Mouse (Mus musculus): Measurements from ENCODE around the gene Tuba1a. TPM values are rescaled to one million over a fixed set of nuclear protein-coding genes. Genes with fewer than 3 reads are reported as not detected.

The Tuba1a gene
- polyA plus RNA-seq, 1 experiment from 2014 or later: 1,543 TPM

DNA sequence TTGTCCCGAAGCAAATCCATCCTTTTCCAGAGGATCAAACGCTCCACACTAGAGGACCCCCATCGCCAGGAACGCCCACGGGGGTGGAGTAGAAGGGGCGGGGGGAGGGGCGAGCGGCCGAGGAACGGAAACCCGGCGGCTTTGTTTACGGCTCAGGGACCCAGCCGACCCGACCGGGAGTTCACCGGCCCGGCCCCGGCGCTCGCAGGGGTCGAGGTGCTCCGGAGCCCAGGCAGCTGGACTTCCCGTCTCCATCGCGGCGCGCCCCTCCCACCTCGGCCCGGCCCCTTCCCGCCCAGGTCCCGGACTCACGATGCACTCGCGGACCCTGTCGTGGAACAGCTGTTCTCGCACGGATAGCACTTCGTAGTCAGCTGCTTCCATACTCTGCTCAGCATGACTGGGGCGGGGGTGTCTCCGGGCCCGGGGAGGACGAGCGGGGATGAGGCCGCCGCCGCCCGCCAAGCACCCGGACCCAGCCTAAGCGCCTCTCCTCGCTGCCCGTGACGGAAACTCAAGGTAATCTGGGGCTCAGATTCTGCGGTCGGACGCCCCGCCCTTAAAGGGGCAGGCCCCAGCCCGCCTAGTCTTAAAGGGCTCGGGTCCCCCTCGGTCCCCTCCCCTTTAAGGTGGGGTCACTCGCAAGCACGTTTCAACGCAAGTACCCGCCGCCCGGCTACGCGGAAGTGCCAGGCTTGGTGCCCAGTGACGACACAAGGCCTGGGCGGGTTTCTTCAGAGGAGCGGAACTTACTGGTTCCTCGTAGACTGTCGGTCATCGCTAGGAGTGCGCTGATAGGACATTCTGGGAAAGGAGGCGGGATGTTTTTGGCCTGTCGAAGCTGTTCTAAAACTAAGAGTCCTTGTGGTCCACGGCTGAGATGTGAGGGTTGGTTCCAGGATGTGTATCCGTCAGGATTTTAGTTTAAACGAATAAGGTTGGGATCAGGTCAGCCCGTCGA is 35.7 kb downstream of the Tuba1a start, which contains the start of gene Lmbr1l:
TSS of gene Lmbr1l (minus strand) at position 694 of the 961 bp plus-strand sequence.
- Histone ChIP-seq H3K4me3 (replicated peaks) (peak within 1 kb of the TSS; percentile 89), H3K9ac (peak within 1 kb of the TSS; percentile 85), H3K9me3 (replicated peaks) (no peaks in the 10 kb centered on the region), H3K36me3 (peaks cover 12% of the 10 kb centered on the region), H3K4me2 (replicated peaks) (peak within 1 kb of the TSS; percentile 74), H3K27ac (replicated peaks) (peak within 1 kb of the TSS; percentile 97), H3K27me3 (no peaks in the 10 kb centered on the region), H3K4me1 (peaks cover 26% of the 10 kb centered on the region)
- peak; percentile 99 for ATAC-seq (ENCODE audit: insufficient number of reproducible peaks, low FRiP score, low TSS enrichment, low read depth)
- under 1% methylated on average over 81 of the region's 82 CpGs for WGBS

DNA sequence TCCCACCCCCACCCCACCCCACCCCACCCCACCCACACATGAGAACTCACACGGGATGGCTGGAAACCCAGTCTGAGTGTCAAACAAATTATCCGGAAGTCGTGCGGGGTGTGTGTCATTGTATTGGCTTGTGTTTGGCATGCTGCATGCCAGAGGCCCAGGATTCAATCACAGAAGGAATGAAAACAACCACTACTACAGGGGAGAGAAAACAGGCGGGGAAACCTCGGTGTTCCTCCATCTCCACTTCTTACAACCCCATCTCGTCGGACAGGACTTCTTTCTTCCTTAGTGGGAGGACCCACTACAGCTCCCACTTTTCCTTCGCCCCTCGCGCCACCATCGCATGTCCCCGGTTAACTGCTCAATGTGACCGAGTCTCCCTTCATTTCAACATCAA is 36.4 kb downstream of the Tuba1a start:
- Histone ChIP-seq H3K9ac (peak overlapping the region; percentile 85), H3K4me3 (replicated peaks) (peak overlapping the region; percentile 89), H3K36me3 (peaks cover 19% of the 10 kb centered on the region), H3K27me3 (no peaks in the 10 kb centered on the region), H3K4me1 (peaks cover 26% of the 10 kb centered on the region), H3K27ac (replicated peaks) (peak overlapping the region; percentile 97), H3K4me2 (replicated peaks) (peak overlapping the region; percentile 74), H3K9me3 (replicated peaks) (no peaks in the 10 kb centered on the region)
- ATAC-seq (ENCODE audit: insufficient number of reproducible peaks, low FRiP score, low TSS enrichment, low read depth): no peak
- WGBS: under 1% methylated on average over 14 of the region's 14 CpGs

DNA sequence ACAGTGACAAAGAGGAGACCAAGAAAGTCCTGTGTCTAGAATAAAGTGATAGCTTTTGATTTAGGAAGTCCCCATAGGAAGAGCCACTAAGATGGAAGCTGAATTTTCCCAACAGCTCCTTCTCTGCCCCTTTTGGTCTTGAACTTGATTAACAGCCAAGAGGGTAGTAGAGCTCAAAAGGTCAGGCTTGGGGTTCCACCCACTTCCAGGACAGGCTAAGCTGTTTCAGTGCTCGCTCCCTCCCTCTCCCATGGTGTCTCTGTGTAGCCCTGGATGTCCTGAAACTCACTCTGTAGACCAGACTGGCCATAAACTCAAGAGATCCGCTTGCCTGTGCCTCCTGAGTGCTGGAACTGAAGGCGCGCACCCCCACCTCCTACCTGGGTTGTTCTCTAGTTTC is 37.5 kb downstream of the Tuba1a start:
- Histone ChIP-seq H3K4me1 (peaks cover 26% of the 10 kb centered on the region), H3K9me3 (replicated peaks) (no peaks in the 10 kb centered on the region), H3K27ac (replicated peaks) (no peak overlapping the region), H3K27me3 (no peaks in the 10 kb centered on the region), H3K36me3 (peaks cover 30% of the 10 kb centered on the region), H3K4me3 (replicated peaks) (peak overlapping the region; percentile 89; the same call in 1 of the 2 replicates), H3K4me2 (replicated peaks) (peak overlapping the region; percentile 74), H3K9ac (no peak overlapping the region)
- ATAC-seq (ENCODE audit: insufficient number of reproducible peaks, low FRiP score, low TSS enrichment, low read depth): no peak
- 91% methylated on average over 4 of the region's 4 CpGs for WGBS

DNA sequence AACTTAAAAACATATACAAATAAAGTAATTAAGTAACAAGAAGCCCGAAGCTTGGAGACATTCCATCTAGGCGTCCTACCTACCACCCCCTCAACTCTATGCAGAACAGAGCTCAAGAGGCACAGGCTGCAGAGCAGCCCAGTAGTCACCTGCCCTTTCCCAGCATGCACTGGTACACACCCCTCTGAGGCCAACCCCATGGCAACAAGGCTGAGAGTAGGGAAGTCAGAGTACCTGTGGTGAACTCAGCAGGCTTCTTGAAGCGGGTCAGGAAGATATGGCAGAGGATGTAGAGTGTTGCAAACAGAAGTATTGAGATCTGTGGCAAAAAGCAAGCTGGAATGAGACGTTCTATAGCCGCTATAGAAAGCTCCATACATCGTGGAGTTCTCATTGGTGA is 38.6 kb downstream of the Tuba1a start:
- H3K27ac ChIP-seq (replicated peaks): no peak overlapping the region

DNA sequence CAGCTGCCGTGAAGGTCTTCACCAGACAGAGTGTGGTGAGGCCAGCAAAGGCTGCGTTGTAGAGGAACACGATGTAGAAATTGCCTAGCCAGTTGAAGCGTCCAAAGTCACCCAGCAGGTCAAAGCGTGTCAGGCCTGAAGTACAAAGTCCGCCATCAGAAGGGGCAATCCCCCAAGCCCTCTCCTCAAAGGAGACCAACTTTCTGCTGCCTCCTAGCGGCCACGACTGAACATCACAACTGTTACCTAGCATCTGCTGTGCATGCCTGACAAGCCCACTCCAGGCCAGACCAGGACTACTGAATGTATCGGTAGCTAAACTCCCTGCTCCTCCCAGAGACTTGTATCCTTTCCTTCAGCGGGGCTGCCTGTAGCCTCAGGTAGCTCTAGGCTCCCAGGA is 48.8 kb downstream of the Tuba1a start:
- Histone ChIP-seq H3K27me3 (0 out of 2 replicates have a peak, but pooled peaks cover 8% of the 10 kb centered on the region), H3K4me1 (no peaks in the 10 kb centered on the region), H3K4me2 (replicated peaks) (no peak overlapping the region), H3K27ac (replicated peaks) (no peak overlapping the region), H3K9ac (no peak overlapping the region), H3K9me3 (replicated peaks) (no peaks in the 10 kb centered on the region), H3K4me3 (replicated peaks) (no peak overlapping the region), H3K36me3 (peaks cover 63% of the 10 kb centered on the region)
- WGBS: 31% methylated on average over 10 of the region's 10 CpGs
- ATAC-seq (ENCODE audit: insufficient number of reproducible peaks, low FRiP score, low TSS enrichment, low read depth): no peak; the same call in 1 of the 2 replicates

More for the DNA sequence above, 38.6 kb downstream of the Tuba1a start:
- peaks cover 26% of the 10 kb centered on the region for H3K4me1 ChIP-seq
- H3K4me2 ChIP-seq (replicated peaks): no peak overlapping the region
- WGBS: 94% methylated on average over 6 of the region's 6 CpGs
- no peak overlapping the region for H3K4me3 ChIP-seq (replicated peaks)
- no peak for ATAC-seq (ENCODE audit: insufficient number of reproducible peaks, low FRiP score, low TSS enrichment, low read depth)
- H3K36me3 ChIP-seq: peaks cover 41% of the 10 kb centered on the region
- H3K9ac ChIP-seq: no peak overlapping the region
- H3K9me3 ChIP-seq (replicated peaks): no peaks in the 10 kb centered on the region
- no peaks in the 10 kb centered on the region for H3K27me3 ChIP-seq

DNA sequence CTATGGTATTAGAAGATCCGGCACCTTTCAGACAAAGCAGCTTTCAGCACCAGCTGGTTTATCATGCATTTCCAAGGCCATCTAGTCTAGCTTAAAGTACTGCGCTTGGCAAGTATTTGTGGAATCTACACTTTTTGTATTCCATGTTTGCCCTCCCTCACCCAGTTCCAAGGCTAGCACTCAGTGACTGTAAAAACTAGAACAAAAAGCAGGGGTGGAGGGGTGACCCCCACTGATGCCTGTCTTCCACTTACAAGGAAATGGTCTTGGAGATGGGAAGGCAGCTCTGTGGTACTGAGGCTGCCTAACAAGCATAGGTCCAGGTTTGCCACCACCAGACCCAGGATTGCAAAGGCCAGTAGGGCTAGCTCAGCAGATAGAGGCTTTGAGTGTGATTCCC is 50.9 kb downstream of the Tuba1a start:
- peaks cover 11% of the 10 kb centered on the region for H3K4me1 ChIP-seq
- ATAC-seq (ENCODE audit: insufficient number of reproducible peaks, low FRiP score, low TSS enrichment, low read depth): no peak
- no peak overlapping the region for H3K27ac ChIP-seq (replicated peaks)
- H3K9me3 ChIP-seq (replicated peaks): no peaks in the 10 kb centered on the region
- peaks cover 29% of the 10 kb centered on the region for H3K27me3 ChIP-seq
- peaks cover 42% of the 10 kb centered on the region for H3K36me3 ChIP-seq
- H3K4me3 ChIP-seq (replicated peaks): no peak overlapping the region
- WGBS: 90% methylated on average over 2 of the region's 2 CpGs
- no peak overlapping the region for H3K9ac ChIP-seq
- H3K4me2 ChIP-seq (replicated peaks): no peak overlapping the region

DNA sequence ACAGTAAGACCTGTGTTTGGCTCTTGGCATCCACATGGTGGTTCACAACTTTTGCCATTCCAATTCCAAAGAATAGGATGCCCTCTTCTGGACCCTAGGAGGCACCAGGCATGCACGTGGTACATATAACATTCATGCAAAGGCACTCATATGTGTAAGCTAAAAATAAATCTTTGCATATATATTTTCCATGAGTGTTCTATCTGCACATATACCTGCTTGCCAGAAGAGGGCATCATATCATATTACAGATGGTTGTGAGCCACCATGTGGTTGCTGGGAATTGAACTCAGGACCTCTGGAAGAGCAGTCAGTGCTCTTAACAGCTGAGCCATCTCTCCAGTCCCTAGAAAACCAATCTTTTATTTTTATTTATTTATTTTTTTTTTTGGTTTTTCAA is 52.0 kb downstream of the Tuba1a start:
- Histone ChIP-seq H3K9me3 (replicated peaks) (no peaks in the 10 kb centered on the region), H3K36me3 (peaks cover 33% of the 10 kb centered on the region), H3K4me3 (replicated peaks) (no peak overlapping the region), H3K9ac (no peak overlapping the region), H3K27ac (replicated peaks) (no peak overlapping the region), H3K27me3 (peaks cover 39% of the 10 kb centered on the region), H3K4me1 (peaks cover 14% of the 10 kb centered on the region), H3K4me2 (replicated peaks) (no peak overlapping the region)
- WGBS: 51% methylated on average over 1 of the region's 1 CpGs
- ATAC-seq (ENCODE audit: insufficient number of reproducible peaks, low FRiP score, low TSS enrichment, low read depth): no peak

Other genes with a start within 250 kb of the Tuba1a start
- gene Ccdc65, start 245.5 kb downstream of the Tuba1a start, polyA plus RNA-seq (2015; fragmentation: Nextera tagmentation; extraction: Ambion mirVana): 5.3 and 8.4 TPM in 2 replicates
- gene Fkbp11, start 225.5 kb downstream of the Tuba1a start, polyA plus RNA-seq (2015; fragmentation: Nextera tagmentation; extraction: Ambion mirVana): 82.8 and 87.4 TPM in 2 replicates
- gene Arf3, start 190.5 kb downstream of the Tuba1a start, polyA plus RNA-seq (2015; fragmentation: Nextera tagmentation; extraction: Ambion mirVana): 52.6 and 53.3 TPM in 2 replicates
- 6.0 and 8.0 TPM in 2 replicates for gene Wnt10b, start 175.6 kb downstream of the Tuba1a start, polyA plus RNA-seq (2015; fragmentation: Nextera tagmentation; extraction: Ambion mirVana)
- gene Wnt1, start 163.8 kb downstream of the Tuba1a start, polyA plus RNA-seq (2015; fragmentation: Nextera tagmentation; extraction: Ambion mirVana): 0.07 TPM in 1 of 2 replicates, not detected in the other
- 0.04 and 0.05 TPM in 2 replicates for gene Ddn, start 144.2 kb downstream of the Tuba1a start, polyA plus RNA-seq (2015; fragmentation: Nextera tagmentation; extraction: Ambion mirVana)
- gene Prkag1, start 122.2 kb downstream of the Tuba1a start, polyA plus RNA-seq (2015; fragmentation: Nextera tagmentation; extraction: Ambion mirVana): 90.5 and 91.9 TPM in 2 replicates
- gene Kmt2d, start 82.5 kb downstream of the Tuba1a start, polyA plus RNA-seq (2015; fragmentation: Nextera tagmentation; extraction: Ambion mirVana): 14.1 and 14.9 TPM in 2 replicates
- 13.2 and 17.3 TPM in 2 replicates for gene Rhebl1, start 59.2 kb downstream of the Tuba1a start, polyA plus RNA-seq (2015; fragmentation: Nextera tagmentation; extraction: Ambion mirVana)
- gene Dhh, start 55.2 kb downstream of the Tuba1a start, polyA plus RNA-seq (2015; fragmentation: Nextera tagmentation; extraction: Ambion mirVana): 1.7 and 2.4 TPM in 2 replicates
- gene Lmbr1l, start 35.5 kb downstream of the Tuba1a start, polyA plus RNA-seq (2015; fragmentation: Nextera tagmentation; extraction: Ambion mirVana): 21.7 and 22.0 TPM in 2 replicates
- 1,427 and 1,514 TPM in 2 replicates for gene Tuba1b, start 19.1 kb downstream of the Tuba1a start, polyA plus RNA-seq (2015; fragmentation: Nextera tagmentation; extraction: Ambion mirVana)
- not detected in 2 replicates for gene Gm49450, start 152 bp downstream of the Tuba1a start, polyA plus RNA-seq (2015; fragmentation: Nextera tagmentation; extraction: Ambion mirVana)
- gene Tuba1c, start 76.2 kb upstream of the Tuba1a start, polyA plus RNA-seq (2015; fragmentation: Nextera tagmentation; extraction: Ambion mirVana): 131 and 134 TPM in 2 replicates
- 8.8 and 9.9 TPM in 2 replicates for gene Prph, start 101.5 kb upstream of the Tuba1a start, polyA plus RNA-seq (2015; fragmentation: Nextera tagmentation; extraction: Ambion mirVana)
- 27.1 TPM in 2 replicates for gene Troap, start 120.9 kb upstream of the Tuba1a start, polyA plus RNA-seq (2015; fragmentation: Nextera tagmentation; extraction: Ambion mirVana)
- 0.17 TPM in 1 of 2 replicates, not detected in the other for gene C1ql4, start 134.1 kb upstream of the Tuba1a start, polyA plus RNA-seq (2015; fragmentation: Nextera tagmentation; extraction: Ambion mirVana)
- 0.28 and 0.64 TPM in 2 replicates for gene Dnajc22, start 139.5 kb upstream of the Tuba1a start, polyA plus RNA-seq (2015; fragmentation: Nextera tagmentation; extraction: Ambion mirVana)
- 36.7 and 37.0 TPM in 2 replicates for gene Spats2, start 172.2 kb upstream of the Tuba1a start, polyA plus RNA-seq (2015; fragmentation: Nextera tagmentation; extraction: Ambion mirVana)